Mouse (Mus musculus): Measurements from ENCODE around the gene Surf4.
"Not testable (repeated sequence)": the region's sequence is repeated elsewhere in the genome, so short reads cannot be mapped to it uniquely, and the experiment has no call there.

The Surf4 gene

DNA sequence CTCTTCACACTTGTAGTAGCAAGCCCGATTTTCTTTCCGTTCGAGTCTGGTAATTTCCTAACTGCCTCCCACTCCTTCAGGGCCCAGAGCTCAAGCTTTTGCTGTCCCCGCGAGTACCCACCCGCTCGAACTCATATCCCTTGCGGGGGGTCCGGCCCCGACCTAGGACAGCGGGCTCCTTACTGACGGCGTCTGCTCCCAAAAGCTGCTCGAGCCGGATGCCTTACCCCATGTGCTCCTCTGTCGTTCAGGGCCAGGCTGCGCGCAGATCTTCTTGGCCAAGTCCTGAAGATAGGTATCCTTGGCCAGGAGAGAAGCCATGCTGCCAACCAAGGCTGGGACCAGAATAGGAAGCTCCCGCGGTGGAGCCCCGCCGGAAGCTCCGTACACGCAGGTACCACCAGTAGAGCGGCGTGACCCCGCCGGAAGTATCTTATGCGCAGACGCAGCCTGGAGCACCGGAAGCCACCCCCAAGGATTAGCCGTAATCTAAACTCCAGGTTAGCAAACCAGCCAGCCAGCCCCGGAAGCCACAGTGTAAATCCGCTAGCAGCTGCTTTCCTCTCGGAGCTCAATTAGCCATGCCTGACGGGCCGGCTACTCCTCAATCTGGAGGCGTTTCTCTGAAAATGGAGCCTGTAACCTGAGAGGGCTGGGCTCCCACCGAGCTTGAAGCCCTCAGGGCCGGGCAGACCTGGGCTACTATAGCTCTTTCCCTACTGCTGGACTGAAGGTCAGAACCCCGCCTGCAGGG, 31.1 kb downstream of the Surf4 start, which contains the start of gene Surf6:
Gene Surf6, minus strand, starts transcription at position 413 of the 754 bp plus-strand sequence.
- peak; percentile 98 for DNase-seq (ENCODE audit: low spot score)

DNA sequence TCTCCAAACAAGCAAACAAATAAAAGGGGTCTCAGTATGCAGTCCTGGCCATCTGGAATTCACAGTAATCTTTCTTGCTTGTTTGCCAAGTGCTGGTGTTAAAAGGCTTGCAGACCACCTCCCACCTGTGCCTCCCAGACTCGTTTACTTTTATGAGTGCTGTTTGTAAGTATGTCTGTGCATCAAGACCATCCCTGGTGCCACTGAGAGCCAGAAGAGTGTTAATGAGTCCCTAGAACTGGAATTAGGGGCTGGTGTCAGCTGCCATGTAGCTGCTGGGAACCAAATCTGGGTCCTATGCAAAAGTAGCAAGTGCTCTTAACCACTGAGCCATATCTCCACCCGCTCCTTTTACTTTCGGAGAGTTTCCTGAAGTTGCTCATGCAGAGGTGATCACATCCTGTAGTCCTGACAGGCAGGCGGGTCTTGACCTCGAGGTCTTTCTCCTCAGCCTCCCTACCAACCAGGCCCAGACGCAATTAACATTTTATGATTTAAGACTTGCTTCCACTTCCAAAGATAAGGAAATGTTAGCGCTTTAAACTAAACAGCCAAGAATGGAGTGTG, 31.8 kb downstream of the Surf4 start:
- DNase-seq (ENCODE audit: low spot score) = no peak

GRCm38 (mm10) chr2:26900731-26901130, 33.0 kb downstream of the Surf4 start:
- DNase-seq (ENCODE audit: low spot score) = no peak

- no peak for DNase-seq (ENCODE audit: low spot score)
Measured at GRCm38 (mm10) chr2:26895898-26896297, 37.8 kb downstream of the Surf4 start.

DNA sequence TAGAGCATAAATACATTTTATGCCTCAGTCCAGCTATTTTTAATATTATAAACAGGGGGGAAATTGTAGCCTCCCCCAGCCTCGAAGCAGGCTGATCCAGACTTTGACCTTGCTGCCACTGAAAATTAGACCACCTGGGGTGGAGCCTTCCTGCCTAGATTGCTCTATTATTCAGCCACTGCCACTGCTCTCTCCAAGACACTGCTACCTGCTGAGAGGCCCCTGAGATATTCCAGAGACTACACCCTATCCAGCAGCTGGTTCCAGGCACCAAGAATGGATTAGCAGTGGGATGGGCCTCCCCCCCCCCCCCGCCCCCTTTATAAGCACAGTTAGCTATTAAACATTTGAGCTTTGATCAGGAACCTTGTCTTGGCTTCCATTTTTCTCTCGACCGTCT, 47.6 kb downstream of the Surf4 start:
- DNase-seq (ENCODE audit: low spot score) = not testable (repeated sequence)

- not testable (repeated sequence) for DNase-seq (ENCODE audit: low spot score)
Measured at GRCm38 (mm10) chr2:26885541-26885940, 48.2 kb downstream of the Surf4 start.

DNA sequence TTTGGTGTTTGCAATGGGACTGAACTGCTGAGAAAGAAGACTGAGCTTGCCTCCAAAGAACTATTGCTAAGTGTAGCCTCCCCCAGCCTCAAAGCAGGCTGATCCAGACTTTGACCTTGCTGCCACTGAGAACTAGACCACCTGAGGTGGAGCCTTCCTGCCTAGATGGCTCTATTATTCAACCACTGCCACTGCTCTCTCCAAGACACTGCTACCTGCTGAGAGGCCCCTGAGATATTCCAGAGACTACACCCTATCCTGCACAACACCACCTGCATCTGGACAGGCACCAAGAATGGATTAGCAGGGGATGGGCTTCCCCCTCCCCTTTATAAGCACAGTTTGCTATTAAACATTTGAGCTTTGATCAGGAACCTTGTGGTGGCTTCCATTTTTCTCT, 55.2 kb downstream of the Surf4 start:
- DNase-seq (ENCODE audit: low spot score) = no peak

DNA sequence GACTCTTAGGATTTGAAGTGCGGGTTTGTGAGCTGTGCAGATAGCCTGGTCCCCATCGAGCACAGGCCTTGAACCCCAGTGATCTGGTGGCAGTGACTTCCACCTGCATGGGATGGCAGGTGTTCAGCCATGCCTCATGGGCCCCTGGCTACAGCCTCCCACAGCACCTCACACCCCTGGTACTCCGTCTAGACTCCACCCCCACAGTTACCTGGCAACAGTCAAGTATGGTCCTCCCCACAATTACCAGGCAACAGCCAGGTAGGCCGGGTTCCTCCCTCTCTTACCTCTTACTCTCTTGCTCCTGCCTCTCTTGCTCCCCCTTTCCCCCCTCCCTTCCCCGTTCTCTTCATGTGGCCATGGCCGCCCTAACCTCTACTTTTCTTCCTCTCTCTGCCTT, 63.1 kb downstream of the Surf4 start:
- DNase-seq (ENCODE audit: low spot score) = no peak

Data from embryo, embryonic 10 days (tissue).